Mouse (Mus musculus) embryonic fibroblast, embryonic 13.5 days (primary cell): ENCODE results near the gene Mylk.

Experiments
- CTCF ChIP-seq: IDR thresholded peaks from 2 replicates; pipeline ENCODE4 v1.5.1; 2011; ENCODE audit warnings: mild to moderate bottlenecking, control low read depth, low read length, moderate library complexity, borderline replicate concordance; ENCODE audit not compliant: insufficient read depth
- POLR2A ChIP-seq: IDR thresholded peaks from 2 replicates; pipeline ENCODE4 v1.6.1; 2011; ENCODE audit warnings: low read depth, mild to moderate bottlenecking, control low read depth, low read length, moderate library complexity

DNA sequence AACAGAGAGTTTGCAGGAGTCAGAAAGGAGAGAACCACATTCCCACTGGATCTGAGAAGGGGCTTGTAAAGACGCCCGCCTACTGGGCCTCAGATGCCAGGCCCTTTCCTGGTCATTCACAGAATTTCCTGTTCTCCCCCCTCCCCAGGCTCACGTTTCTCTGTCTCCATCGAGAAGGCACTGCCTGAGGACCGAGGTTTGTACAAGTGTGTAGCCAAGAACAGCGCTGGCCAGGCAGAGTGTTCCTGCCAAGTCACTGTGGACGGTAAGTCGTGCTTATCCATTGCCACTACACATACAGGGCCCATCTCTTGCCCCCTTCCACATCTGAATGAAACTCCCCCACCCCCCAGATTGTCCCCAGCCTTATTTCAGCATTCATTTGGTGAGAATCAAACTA, 184.7 kb downstream of the Mylk start:
- no peak for TF ChIP-seq CTCF
- TF ChIP-seq POLR2A: no peak
